Mouse (Mus musculus) ovary, postnatal 14 days (tissue): ENCODE measurements around the gene Acbd6.

Experiments
- DNase-seq: peaks from one replicate; pipeline ENCODE4 v3.0.0; 2022; ENCODE audit warnings: low spot score

Gene Acbd6

GRCm38 (mm10) chr1:155724301-155724700 lies 166.4 kb downstream of the Acbd6 start:
- DNase-seq = no peak

- no peak for DNase-seq
These were observed 168.0 kb downstream of the Acbd6 start for GRCm38 (mm10) chr1:155725876-155726275.

DNA sequence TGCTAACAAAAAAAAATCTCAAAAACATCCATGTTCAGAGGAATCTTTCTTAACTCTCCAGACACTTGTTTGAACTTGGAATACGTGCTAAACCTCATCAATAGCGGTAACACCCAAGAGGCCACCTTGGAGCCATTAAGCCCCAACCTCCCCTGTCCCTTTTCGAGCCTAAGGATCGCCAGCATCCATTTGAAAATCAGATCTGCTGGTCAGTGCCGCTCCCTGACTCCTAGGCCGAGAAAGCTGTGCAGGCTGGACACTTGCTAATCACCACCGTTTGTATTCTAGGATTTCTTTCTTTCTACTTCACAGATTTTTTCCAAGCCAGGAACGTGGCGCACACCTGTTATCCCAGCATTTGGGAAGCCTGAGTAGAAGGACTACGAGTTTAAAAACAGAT lies 169.9 kb downstream of the Acbd6 start:
- no peak for DNase-seq

- DNase-seq = no peak
These were observed 171.3 kb downstream of the Acbd6 start for GRCm38 (mm10) chr1:155729113-155729795.

DNA sequence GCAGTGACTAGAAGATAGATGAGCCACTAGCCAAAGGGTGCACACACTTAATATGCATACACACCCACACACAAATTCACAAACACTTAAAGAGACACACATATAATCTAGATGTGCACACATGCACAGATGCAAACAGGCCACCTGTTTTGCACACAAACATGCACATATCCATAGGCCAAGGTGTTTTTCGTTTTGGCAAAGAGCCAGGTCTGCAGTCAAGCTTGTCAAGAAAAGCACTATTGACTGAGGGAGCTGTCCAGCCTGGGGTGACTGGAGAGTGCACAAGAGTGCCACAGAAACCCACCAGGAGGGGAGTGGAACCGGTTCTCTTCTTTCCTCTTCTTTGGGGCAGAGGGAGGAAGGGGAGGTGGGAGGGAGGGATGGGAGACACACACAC lies 173.2 kb downstream of the Acbd6 start:
- no peak for DNase-seq

- DNase-seq = no peak
These were observed 178.3 kb downstream of the Acbd6 start for GRCm38 (mm10) chr1:155736096-155736825.

DNA sequence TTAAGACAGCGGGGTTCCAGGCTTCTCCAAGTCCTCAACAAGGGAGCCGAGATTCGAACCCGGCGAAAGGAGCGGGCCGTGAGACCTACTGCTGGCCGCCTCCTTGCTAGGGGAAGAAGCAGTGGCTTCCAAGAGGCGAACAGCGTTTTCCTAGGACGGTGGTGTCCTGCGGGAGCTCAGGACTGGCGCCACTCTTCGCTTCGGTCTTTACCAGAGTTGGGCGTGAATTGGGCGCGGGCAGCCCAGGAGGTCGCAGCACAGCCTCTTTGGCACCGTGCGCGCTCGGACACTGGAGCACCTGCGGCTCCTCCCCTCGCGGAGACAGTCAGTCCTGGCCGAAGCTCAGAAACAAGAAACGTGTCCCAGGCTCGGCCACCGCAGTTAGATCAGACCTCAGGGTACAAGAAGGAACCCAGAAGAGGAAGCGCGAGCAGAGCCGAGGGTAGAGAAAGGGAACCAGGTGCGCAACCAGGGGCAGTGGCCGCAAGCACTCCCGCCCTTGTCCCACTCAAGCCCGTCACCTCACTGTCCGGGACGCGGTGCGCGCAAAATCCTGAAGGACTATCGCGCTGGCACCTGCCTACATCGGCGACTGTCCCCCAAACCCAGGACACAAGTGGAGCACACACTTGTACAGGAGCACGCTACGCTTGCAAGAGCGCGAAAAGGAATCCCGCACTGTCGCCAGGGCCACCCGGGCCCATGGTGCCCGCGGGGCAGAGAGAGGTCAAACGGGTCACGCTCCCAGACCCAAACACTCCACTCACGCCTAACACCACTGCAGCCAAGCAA lies 179.3 kb downstream of the Acbd6 start:
- DNase-seq = no peak

DNA sequence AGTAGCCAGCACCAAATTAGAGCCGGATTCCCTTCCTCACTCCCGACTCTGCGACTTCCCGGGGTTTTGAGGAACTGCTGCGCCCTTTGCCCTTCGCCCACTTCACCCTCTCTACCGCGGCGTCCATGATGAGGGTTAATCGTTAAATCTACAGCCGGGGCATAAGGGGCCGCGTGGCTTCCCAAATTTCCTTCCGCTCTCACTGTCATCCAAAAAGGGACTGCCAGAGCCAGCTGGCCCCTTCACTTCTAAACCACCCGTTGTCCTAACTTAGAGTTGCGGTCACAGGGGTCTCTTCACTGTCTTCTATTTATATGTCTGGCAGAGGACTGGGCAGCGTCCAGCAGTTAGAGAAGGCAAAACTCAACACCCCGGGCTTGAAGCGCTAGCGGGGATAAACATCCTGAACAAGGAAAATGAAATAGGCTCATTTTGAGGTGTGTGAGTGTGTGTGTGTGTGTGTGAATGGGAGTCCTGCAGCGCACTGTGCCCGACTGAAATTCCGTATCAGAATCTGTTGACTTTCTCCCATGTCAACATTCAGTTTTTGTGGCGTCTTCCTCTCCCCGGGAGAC lies 180.0 kb downstream of the Acbd6 start:
- DNase-seq = no peak
